Mouse (Mus musculus): ENCODE results near the gene 5330417C22Rik.

The 5330417C22Rik gene

GRCm38 (mm10) chr3:108536517-108537260 lies at the start of gene 5330417C22Rik:
Gene 5330417C22Rik (minus strand): TSS chr3:108536536.
- TF ChIP-seq GATA4 (IDR thresholded peaks at IDR 0.05; ENCODE audit: insufficient replicate concordance, low read length), result no peak

DNA sequence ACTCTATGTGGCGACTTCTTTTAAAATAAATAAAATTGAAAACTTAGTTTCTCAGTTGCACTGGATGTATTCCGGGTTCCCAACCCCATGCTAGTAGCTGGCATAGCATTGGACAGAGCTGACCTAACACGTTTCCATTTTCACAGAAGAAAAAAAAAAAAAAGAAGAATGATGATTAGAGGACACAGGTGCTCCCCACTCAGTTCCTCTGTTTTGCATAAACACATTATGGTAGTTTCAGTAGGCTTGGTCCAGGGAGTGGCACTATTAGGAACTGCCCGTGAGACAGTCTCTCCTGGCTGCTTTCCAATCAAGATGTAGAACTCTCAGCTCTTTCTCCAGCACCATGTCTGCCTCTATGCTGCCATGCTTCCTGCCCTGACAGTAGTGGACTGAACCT lies 48.2 kb upstream of the 5330417C22Rik start:
- no peak for TF ChIP-seq GATA4 (IDR thresholded peaks at IDR 0.05; ENCODE audit: insufficient replicate concordance, low read length)

DNA sequence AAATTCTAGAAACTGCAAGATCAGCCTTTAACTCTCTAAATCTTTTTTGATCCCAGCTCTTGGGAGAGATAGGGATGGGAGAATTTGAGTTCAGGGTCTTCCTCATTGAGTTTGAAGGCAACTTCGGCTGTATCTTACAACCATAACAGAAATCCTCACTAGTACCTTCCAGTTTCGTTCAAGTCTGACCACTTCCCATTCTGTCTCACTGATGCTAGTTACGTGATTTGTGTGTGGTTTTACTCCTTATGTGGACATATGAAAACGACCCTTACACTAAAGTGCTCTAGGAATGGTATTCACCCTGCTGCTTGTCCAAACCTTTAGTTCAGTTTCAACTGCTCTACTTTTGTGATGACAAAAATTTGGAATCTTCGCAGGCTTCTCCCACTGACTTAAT lies 37.7 kb upstream of the 5330417C22Rik start:
- TF ChIP-seq GATA4 (IDR thresholded peaks at IDR 0.05; ENCODE audit: insufficient replicate concordance, low read length), result no peak

- no peak for TF ChIP-seq GATA4 (IDR thresholded peaks at IDR 0.05; ENCODE audit: insufficient replicate concordance, low read length)
These were observed 36.1 kb upstream of the 5330417C22Rik start for GRCm38 (mm10) chr3:108572309-108573010.

DNA sequence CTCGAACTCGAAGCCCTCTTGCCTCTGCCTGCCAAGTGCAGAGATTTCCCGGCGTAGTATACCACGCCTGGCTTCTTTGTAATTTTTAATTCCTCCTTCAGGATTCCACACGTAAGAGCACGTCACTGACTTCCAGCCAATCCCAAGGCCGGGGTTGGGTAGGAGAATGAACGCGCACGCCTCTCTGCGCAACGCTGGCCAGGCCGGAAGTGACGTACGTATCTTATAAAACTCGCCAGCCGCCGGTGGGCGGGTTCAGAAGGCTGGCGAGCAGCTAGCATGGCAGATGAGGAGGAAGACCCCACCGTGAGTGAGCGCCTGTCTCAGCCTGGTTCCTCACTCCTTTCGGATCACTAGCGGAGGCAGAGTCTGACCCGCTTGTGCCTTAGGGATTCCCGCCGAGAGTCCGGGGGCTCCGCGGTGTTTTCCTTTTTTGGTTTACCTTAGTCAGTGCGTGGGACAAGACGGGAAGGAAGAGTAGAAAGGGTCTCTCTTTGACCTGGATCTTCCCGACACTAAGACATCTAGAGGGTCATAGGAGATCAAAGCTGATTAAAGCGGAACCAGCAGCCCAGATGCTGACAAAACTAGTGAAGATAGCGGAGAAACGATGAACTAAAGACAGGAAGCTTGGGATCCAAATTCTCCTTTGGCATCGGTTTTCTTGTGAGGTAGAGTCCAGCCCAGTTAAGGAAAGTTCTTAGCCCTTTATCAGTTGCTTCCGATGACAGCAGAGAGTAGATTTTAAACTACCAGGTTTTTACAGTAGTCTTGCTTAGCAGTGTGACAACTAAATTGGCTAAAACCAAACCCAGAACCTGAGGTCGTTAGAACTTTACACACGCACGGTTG lies 35.3 kb upstream of the 5330417C22Rik start, which contains the start of gene Taf13:
TSS of gene Taf13 (plus strand) at position 256 of the 852 bp plus-strand sequence.
- no peak; the same call in 1 of the 2 replicates for TF ChIP-seq GATA4 (IDR thresholded peaks at IDR 0.05; ENCODE audit: insufficient replicate concordance, low read length)

DNA sequence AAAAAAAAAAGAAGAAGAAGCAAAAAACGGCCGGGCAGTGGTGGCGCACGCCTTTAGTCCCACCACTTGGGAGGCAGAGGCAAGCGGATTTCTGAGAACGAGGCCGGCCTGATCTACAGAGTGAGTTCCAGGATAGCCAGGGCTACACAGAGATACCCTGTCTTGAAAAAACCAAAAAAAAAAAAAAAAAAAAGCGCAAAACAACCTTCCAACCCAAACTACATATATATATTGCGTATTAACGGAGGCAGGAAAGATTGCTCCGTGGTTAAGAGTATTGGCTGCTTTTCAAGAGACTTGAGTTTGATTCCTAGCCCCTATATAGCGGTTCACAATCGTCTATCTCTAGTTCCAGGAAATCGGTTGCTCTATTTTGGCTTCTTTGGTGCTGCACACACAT lies 34.5 kb upstream of the 5330417C22Rik start:
- TF ChIP-seq GATA4 (IDR thresholded peaks at IDR 0.05; ENCODE audit: insufficient replicate concordance, low read length), result no peak

GRCm38 (mm10) chr3:108567990-108568877 lies 31.9 kb upstream of the 5330417C22Rik start:
- no peak for TF ChIP-seq GATA4 (IDR thresholded peaks at IDR 0.05; ENCODE audit: insufficient replicate concordance, low read length)

DNA sequence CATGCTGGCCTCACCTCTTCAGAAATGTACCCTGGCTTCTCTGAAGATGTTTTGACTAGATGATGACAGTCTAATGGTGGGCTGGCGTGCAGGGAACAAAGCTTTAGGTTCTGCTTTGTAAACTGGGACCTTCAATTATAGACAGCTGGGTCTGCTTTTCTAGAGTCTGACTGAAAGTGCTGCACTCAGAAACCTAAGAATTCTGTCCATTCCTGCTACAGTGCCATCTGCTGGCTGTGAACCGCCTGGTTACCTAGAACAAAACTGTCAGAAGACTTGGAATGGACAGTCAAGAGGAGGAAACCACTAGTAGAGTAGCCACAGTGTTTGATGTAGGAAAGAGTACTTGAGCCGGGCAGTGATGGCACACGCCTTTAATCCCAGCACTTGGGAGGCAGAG lies 27.0 kb upstream of the 5330417C22Rik start:
- TF ChIP-seq GATA4 (IDR thresholded peaks at IDR 0.05; ENCODE audit: insufficient replicate concordance, low read length), result no peak

DNA sequence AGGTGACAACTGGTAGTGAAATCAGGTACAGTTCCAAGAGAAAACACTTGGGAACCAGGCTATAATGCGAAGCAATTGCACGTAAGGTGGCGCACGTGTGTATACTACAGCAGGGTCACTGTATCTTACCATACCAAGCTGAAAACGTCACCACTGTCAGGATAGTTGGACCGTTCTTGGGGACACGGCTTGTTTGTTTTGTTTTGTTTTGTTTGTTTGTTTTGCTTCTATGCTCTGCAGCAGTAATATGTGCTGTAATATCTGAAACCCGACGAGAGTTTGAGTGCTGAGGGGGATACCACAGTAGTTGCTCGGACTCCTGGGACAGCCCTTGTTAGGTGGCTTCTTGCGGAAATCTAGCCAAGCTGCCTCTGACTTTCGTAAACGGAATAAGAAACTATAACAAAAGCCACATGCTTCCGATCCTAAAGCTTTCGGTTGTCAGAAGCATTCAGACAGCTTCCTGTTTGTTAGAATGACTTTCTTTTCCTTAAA lies 26.5 kb upstream of the 5330417C22Rik start:
- no peak for TF ChIP-seq GATA4 (IDR thresholded peaks at IDR 0.05; ENCODE audit: insufficient replicate concordance, low read length)

DNA sequence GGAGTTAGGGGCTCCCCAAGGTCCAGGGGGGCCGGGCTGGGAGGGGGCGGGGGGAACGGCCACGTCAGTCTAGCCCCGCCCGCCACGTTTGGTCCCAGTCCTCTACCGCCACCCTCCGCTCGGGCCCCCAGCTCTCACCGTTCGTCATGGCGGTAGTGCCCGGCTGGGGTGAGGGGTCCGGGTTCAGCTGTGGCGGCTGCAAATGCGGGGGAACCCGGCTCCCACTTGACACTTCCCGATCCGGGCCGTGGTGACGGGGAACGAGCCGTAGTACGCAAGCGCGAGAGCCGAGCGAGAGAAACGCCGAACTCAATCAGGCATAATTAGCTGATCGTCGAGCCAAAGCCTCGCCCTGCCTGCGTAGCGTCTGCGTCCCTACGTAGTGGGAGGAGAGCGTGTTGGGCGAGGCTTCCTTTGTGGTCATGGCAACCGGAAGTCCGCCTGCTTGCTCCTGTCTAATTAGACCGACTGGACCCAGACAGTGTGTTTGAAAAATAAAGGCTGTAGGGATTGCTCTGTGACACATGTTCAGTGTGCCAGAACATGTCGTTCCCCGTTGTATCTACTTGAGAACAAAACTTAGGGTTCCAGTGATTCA lies 25.9 kb upstream of the 5330417C22Rik start, which contains the start of gene Tmem167b:
TSS of gene Tmem167b (minus strand) at position 334 of the 598 bp plus-strand sequence.
- TF ChIP-seq GATA4 (IDR thresholded peaks at IDR 0.05; ENCODE audit: insufficient replicate concordance, low read length), result peak; percentile 59; the same call in 1 of the 2 replicates

GRCm38 (mm10) chr3:108557888-108558287 lies 21.6 kb upstream of the 5330417C22Rik start:
- no peak for TF ChIP-seq GATA4 (IDR thresholded peaks at IDR 0.05; ENCODE audit: insufficient replicate concordance, low read length)

DNA sequence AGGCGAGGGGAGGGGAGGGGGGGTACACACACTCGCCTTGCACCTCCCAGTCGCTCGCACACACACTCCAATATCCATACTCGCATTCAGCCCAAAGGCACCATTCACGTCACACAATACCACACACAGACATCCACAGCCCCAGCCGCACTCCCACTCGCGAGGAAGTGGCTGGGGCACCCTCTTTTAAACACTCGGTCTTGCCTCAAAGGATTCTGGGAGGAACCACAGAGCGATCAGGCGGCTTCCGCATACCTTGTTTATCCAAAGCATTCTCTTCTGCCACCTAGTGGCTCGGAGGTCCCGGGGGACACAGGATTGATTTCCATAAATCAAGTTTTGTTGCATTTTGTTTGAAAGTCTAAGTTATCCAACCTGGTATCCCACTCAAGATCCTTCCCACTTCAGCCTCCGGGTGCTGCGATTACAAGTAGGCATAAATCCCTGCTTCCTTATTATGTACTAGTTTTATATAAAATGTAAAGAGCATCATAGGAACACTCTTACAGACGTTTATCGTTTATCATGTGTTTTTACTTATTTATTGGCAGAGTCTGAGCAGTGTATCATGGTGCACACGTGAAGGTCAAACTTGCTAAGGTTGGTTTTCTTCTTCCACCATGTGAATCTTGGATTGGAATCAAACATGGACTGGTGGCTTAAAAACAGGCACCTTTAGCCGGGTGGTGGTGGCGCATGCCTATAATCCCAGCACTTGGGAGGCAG lies 18.4 kb upstream of the 5330417C22Rik start:
- TF ChIP-seq GATA4 (IDR thresholded peaks at IDR 0.05; ENCODE audit: insufficient replicate concordance, low read length), result peak; percentile 12; the same call in 1 of the 2 replicates

DNA sequence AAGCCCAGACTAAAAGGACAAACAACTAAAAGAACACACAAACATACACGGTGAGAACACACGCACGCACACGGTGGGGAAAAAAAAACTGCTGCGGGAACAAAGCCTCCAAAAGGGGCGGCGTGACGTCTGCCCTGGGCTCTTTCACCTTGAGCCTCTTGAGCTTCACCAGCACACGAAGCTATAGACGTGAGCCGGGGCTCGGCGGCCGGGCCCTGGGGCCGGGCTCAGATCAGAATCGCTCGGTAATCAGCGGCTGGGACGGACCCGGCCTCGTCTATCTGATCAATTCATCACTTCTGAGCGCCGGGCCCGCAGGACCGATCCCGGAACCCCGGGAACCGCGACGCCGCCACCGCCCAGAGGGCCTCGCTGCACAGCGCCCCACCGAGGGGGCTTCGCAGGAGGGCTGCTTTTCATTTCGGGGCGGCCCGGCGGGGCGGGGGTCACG lies 17.8 kb upstream of the 5330417C22Rik start:
- TF ChIP-seq GATA4 (IDR thresholded peaks at IDR 0.05; ENCODE audit: insufficient replicate concordance, low read length), result no peak
